Mouse (Mus musculus): ENCODE results near the gene Nr1h3.

Gene Nr1h3

GRCm38 (mm10) chr2:91139311-91139710 is 63.3 kb downstream of the Nr1h3 start:
- no peak for DNase-seq (ENCODE audit: low spot score)

GRCm38 (mm10) chr2:91137481-91137880 is 65.2 kb downstream of the Nr1h3 start:
- peak; percentile 35 for DNase-seq (ENCODE audit: low spot score)

GRCm38 (mm10) chr2:91136513-91137412 is 65.9 kb downstream of the Nr1h3 start:
- DNase-seq (ENCODE audit: low spot score), result peak; percentile 33
